Mouse (Mus musculus) kidney, postnatal 0 days (tissue): Measurements from ENCODE around the gene Nt5c3. TPM values are rescaled to one million over a fixed set of nuclear protein-coding genes. Genes with fewer than 3 reads are reported as not detected.

Experiments used
- ATAC-seq: fragments of 200-750 bp; cut with Nextera tagmentation; replicated peaks from 2 replicates; pipeline ENCODE4 v1.8.0; 2017; ENCODE audit warnings: low read depth, moderate number of reproducible peaks, moderate TSS enrichment, moderate library complexity; ENCODE audit not compliant: low FRiP score
- DNase-seq: peaks from one replicate; pipeline ENCODE4 v3.0.0-alpha.2; 2016; ENCODE audit warnings: low spot score
- H3K27ac ChIP-seq: fragments of 300-500 bp; sonication (generic); 2 replicates; pipeline ENCODE4 v1.5.1; 2014; ENCODE audit warnings: mild to moderate bottlenecking
- H3K27me3 ChIP-seq: fragments of 300-500 bp; sonication (generic); 2 replicates; pipeline ENCODE4 v1.6.1; 2014; ENCODE audit warnings: low read length, mixed read lengths; ENCODE audit not compliant: insufficient read depth
- H3K36me3 ChIP-seq: fragments of 300-500 bp; sonication (generic); 2 replicates; pipeline ENCODE4 v1.6.1; 2014; ENCODE audit warnings: low read length, mixed read lengths; ENCODE audit not compliant: insufficient read depth
- H3K4me1 ChIP-seq: fragments of 300-500 bp; sonication (generic); replicated peaks from 2 replicates; pipeline ENCODE4 v1.6.1; 2014; ENCODE audit warnings: antibody characterized with exemption, low read length, mixed read lengths; ENCODE audit not compliant: insufficient read depth
- H3K4me2 ChIP-seq: fragments of 300-500 bp; sonication (generic); 2 replicates; pipeline ENCODE4 v1.6.1; 2014; ENCODE audit warnings: mild to moderate bottlenecking, low read length, moderate library complexity, mixed read lengths
- H3K4me3 ChIP-seq: fragments of 300-500 bp; sonication (generic); replicated peaks from 2 replicates; pipeline ENCODE4 v1.5.1; 2014; ENCODE audit warnings: low read depth, low read length
- H3K9ac ChIP-seq: fragments of 300-500 bp; sonication (generic); 2 replicates; pipeline ENCODE4 v1.6.1; 2014; ENCODE audit warnings: low read depth, low read length
- H3K9me3 ChIP-seq: fragments of 300-500 bp; sonication (generic); replicated peaks from 2 replicates; pipeline ENCODE4 v1.6.1; 2016; ENCODE audit warnings: low read length, inconsistent platforms, mixed read lengths
- CTCF ChIP-seq: IDR thresholded peaks from 2 replicates; pipeline ENCODE4 v1.5.1; 2016; ENCODE audit warnings: antibody characterized with exemption, low read depth, mild to moderate bottlenecking, moderate library complexity
- WGBS: fragments of 180-500 bp; shearing (Covaris S2); extraction: QIAGEN DNeasy Blood & Tissue Kit; methylation state at CpG from one replicate; pipeline ENCODE4 v1.1.7; 2014; 5-methylcytosine and 5-hydroxymethylcytosine counted together
- polyA plus RNA-seq: library from polyadenylated mRNA; unstranded; fragments of >200 nt; fragmentation: Nextera tagmentation; extraction: Ambion mirVana; gene quantifications from 2 replicates; pipeline ENCODE4 v1.2.1, GENCODE M21; 2015

Gene Nt5c3
- polyA plus RNA-seq, 1 experiment from 2014 or later = 82.4 TPM

DNA sequence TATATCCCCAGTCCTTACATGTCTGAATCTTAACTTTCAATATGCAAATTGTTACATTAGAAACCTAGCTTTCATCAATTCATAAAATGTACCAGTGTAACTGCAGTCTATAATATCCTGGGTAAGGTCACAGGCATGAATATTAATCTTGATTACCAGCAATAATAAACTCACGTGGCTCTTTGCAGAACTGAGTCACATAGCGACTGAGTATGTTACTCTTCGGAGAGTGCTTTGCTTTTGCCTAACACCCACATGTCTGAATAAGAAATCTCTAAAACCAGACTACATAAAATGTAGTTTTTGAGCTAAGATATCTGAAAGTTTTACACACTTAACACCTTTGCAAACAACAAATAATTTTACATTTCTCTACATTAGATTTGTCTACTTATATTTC lies 22.4 kb downstream of the Nt5c3 start:
- DNase-seq = no peak
- no peak overlapping the region for H3K4me3 ChIP-seq
- no peaks in the 10 kb centered on the region for H3K27me3 ChIP-seq
- no peak for ATAC-seq
- H3K4me1 ChIP-seq = peaks cover 11% of the 10 kb centered on the region
- no peak overlapping the region for H3K9ac ChIP-seq
- H3K27ac ChIP-seq = no peak overlapping the region
- 66% methylated on average over 3 of the region's 3 CpGs for WGBS
- no peak for TF ChIP-seq CTCF
- H3K9me3 ChIP-seq = no peaks in the 10 kb centered on the region
- H3K36me3 ChIP-seq = no peaks in the 10 kb centered on the region
- H3K4me2 ChIP-seq = 0 out of 2 replicates have a peak overlapping the region, but pooled peaks have one; percentile 31

- WGBS = 78% methylated on average over 3 of the region's 3 CpGs
- no peak overlapping the region for H3K27ac ChIP-seq
- no peaks in the 10 kb centered on the region for H3K27me3 ChIP-seq
- ATAC-seq (no peak), DNase-seq (no peak)
- no peak overlapping the region for H3K9ac ChIP-seq
- H3K36me3 ChIP-seq = no peaks in the 10 kb centered on the region
- H3K4me2 ChIP-seq = no peak overlapping the region
- TF ChIP-seq CTCF = no peak
- peaks cover 11% of the 10 kb centered on the region for H3K4me1 ChIP-seq
- no peaks in the 10 kb centered on the region for H3K9me3 ChIP-seq
- H3K4me3 ChIP-seq = no peak overlapping the region
Measured at GRCm38 (mm10) chr6:56899601-56900000, 24.1 kb downstream of the Nt5c3 start.

DNA sequence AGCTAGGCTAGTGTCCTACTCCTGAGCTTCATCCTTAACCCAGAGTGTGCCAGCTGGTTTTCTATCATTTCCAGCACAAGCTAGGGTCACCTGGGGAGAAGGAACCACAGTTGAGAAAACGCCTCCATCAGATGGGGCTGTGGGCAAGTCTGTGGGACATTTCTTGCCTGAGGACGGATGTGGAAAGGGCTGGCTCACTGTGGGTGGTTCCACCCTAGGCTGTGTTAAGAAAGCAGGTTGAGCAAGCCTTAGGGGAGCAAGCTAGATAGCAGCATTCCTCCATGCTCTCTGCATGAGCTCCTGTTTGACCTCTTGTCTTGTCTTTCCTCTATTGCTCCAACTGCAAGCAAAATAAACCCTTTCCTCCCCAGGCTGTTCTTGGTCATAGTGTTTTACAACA lies 33.0 kb downstream of the Nt5c3 start:
- Histone ChIP-seq H3K9me3 (no peaks in the 10 kb centered on the region), H3K27me3 (no peaks in the 10 kb centered on the region), H3K36me3 (peaks cover 25% of the 10 kb centered on the region; the same call in 1 of the 2 replicates), H3K4me3 (no peak overlapping the region), H3K4me1 (no peaks in the 10 kb centered on the region), H3K4me2 (no peak overlapping the region), H3K27ac (no peak overlapping the region), H3K9ac (no peak overlapping the region)
- TF ChIP-seq CTCF = no peak
- 87% methylated on average over 2 of the region's 2 CpGs for WGBS
- no peak for ATAC-seq
- DNase-seq = no peak

DNA sequence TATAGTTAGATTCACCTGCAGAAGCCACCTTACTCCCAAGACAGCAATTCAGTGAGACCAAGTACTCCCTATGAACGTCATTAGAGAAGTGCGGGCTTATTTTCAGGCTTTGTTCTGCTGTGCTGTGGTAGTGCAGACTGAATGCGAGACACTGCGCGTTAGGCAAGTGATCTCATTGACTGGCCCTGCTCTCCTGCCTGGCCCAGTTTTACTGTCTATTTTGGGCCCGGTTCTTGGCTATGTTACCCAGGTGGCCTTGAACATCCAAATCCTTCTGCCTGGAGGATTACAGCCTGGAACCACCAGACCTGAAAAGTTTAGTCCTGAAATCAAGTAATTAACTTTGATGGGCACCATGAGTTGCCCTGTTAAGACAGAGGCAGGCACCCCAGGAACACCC lies 35.2 kb downstream of the Nt5c3 start:
- WGBS = 94% methylated on average over 6 of the region's 6 CpGs
- H3K9ac ChIP-seq = no peak overlapping the region
- H3K4me1 ChIP-seq = no peaks in the 10 kb centered on the region
- no peaks in the 10 kb centered on the region for H3K9me3 ChIP-seq
- H3K4me2 ChIP-seq = no peak overlapping the region
- no peak overlapping the region for H3K4me3 ChIP-seq
- no peak for ATAC-seq
- no peak for TF ChIP-seq CTCF
- no peaks in the 10 kb centered on the region for H3K27me3 ChIP-seq
- DNase-seq = no peak
- no peak overlapping the region for H3K27ac ChIP-seq
- peaks cover 28% of the 10 kb centered on the region; the same call in 1 of the 2 replicates for H3K36me3 ChIP-seq

DNA sequence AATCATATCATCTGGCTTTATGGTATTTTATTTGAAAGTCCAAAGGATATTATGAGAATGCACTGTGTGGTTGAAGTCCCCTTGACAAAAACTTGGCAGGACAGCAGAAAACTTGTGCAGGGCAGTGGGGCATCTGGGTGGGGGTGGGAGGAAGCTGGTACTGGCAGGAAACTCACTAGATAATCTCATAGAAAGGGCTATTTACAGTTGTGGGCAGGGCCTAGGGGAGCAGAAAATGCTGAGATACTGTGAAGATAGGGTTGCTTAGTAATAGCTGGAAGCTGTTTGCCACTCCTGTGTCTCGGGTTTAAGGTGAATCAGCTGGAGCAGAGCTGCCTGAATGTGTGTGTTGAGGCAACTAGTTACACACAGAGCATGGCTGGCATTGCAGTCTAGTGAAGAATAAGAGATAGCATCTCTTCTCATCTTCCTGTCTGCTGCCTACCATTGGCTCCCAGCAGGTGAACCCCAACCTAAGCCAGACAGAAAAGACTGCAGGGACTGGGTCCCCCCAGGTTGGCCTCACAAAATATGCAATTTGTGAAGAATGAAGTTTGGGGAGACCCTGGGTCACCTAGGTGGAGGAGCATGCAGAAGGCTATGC lies 44.3 kb downstream of the Nt5c3 start:
- H3K27ac ChIP-seq = no peak overlapping the region
- H3K27me3 ChIP-seq = no peaks in the 10 kb centered on the region
- WGBS = 48% methylated on average over 1 of the region's 1 CpGs
- no peak for TF ChIP-seq CTCF
- H3K36me3 ChIP-seq = peaks cover 25% of the 10 kb centered on the region; the same call in 1 of the 2 replicates
- no peaks in the 10 kb centered on the region for H3K4me1 ChIP-seq
- H3K9me3 ChIP-seq = no peaks in the 10 kb centered on the region
- H3K4me3 ChIP-seq = no peak overlapping the region
- ATAC-seq (peak; percentile 43), DNase-seq (peak; percentile 4)
- H3K4me2 ChIP-seq = no peak overlapping the region
- H3K9ac ChIP-seq = no peak overlapping the region

DNA sequence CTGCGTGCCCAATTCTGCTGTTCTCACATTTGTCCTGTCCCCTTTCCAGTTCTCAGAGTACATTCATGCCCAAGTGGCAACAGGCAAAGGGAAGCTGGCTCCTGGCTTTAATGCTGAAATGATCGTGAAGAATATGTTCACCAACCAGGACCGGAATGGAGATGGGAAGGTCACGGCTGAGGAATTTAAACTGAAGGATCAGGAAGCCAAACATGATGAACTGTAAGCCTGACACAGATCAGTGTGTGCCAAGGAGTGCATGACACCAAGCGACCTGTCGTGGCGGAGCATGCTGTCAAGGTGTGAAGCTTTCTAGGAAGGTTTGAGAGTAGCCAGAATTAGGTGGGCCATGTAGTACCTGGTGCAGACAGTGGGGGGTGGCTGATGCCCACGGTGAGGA lies 45.7 kb downstream of the Nt5c3 start:
- Histone ChIP-seq H3K27me3 (no peaks in the 10 kb centered on the region), H3K36me3 (0 out of 2 replicates have a peak, but pooled peaks cover 20% of the 10 kb centered on the region), H3K4me2 (no peak overlapping the region), H3K9ac (no peak overlapping the region), H3K9me3 (no peaks in the 10 kb centered on the region), H3K4me1 (no peaks in the 10 kb centered on the region), H3K27ac (no peak overlapping the region), H3K4me3 (no peak overlapping the region)
- DNase-seq (no peak), ATAC-seq (no peak)
- WGBS = 90% methylated on average over 8 of the region's 8 CpGs
- peak; percentile 33; the same call in 1 of the 2 replicates for TF ChIP-seq CTCF

GRCm38 (mm10) chr6:56876870-56877269 lies 46.9 kb downstream of the Nt5c3 start:
- H3K36me3 ChIP-seq = 0 out of 2 replicates have a peak, but pooled peaks cover 11% of the 10 kb centered on the region
- H3K4me3 ChIP-seq = no peak overlapping the region
- H3K4me2 ChIP-seq = no peak overlapping the region
- ATAC-seq = no peak
- no peak overlapping the region for H3K27ac ChIP-seq
- no peak for DNase-seq
- H3K9ac ChIP-seq = no peak overlapping the region
- H3K27me3 ChIP-seq = no peaks in the 10 kb centered on the region
- no peaks in the 10 kb centered on the region for H3K4me1 ChIP-seq
- no peaks in the 10 kb centered on the region for H3K9me3 ChIP-seq
- TF ChIP-seq CTCF = no peak
- WGBS = 75% methylated on average over 4 of the region's 4 CpGs
